Mouse (Mus musculus) CH12.LX (cell line): ENCODE measurements around the gene Casz1.

Experiments
- CTCF ChIP-seq, 2 experiments: IDR thresholded peaks in 1 of 2; conservative IDR thresholded peaks in 1 of 2; 2 replicates each; pipeline ENCODE4 v1.5.1; 2011 to 2012; ENCODE audit warnings: low read depth in 2 of 2, low read length in 2 of 2, improper control_type of control experiment in 1 of 2, inconsistent platforms in 1 of 2, mild to moderate bottlenecking in 1 of 2, moderate library complexity in 1 of 2
- MXI1 ChIP-seq: IDR thresholded peaks from 2 replicates; pipeline ENCODE4 v1.6.1; 2011; ENCODE audit warnings: mild to moderate bottlenecking, low read depth, low read length, improper control_type of control experiment

DNA sequence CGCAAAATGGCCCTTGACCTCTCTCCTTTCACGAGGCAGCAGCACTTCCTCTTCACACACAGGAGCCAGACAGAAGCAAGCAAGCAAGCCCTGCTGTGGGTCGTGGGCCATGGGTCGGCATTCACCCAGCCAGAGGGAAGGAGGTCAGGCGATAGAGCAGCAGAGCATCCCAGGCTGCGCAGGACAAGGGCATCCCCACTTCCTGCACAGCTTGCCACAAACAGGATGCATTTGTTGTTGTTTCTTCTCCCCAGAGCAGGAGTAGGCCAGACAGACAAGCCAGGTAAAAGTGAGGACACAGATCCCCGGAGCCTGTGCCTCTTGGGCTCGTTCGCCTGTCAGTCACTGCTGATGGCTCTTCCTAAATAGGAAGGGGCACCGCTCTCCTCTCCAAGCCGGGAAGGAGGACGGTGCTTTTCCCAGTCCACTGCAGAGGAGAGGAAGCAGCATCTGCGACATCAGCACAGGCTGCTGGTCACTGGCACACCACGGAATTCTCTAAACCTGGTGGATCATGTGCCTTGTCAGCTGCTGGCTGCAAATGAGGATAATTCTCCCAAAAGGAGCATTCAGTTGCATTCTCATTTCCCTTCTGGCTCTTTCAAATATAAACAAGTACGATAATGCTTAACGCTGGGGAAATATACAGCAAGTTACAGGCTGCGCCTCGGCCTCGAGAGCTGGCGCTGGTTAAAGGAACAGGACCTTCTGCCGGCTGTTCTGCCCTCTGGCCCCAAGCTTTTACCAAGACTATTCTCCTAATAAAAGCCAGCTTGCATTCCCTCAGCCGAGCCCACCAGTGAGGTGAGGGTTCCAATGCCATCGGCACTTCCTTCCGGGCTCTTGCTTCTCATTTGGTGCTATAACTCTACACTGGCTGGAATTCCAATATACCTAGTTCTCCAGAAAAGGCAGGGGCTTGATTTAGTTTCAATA is 181.6 kb downstream of the Casz1 start:
- TF ChIP-seq CTCF (conservative IDR thresholded peaks at IDR 0.05 in 1 of 2, IDR thresholded peaks at IDR 0.05 in 1 of 2; ENCODE audit: low read depth in 2 of 2, low read length in 2 of 2), result no peak
- no peak for TF ChIP-seq MXI1
